Mouse (Mus musculus) midbrain, embryonic 14.5 days (tissue): Measurements from ENCODE around the gene Cytip. TPM values are rescaled to one million over a fixed set of nuclear protein-coding genes. Genes with fewer than 3 reads are reported as not detected.

Source experiments
- ATAC-seq: fragments of 200-750 bp; cut with Nextera tagmentation; 2 replicates; pipeline ENCODE4 v1.8.0; 2017; ENCODE audit warnings: moderate number of reproducible peaks, moderate library complexity; ENCODE audit not compliant: low FRiP score, low TSS enrichment
- DNase-seq: peaks from one replicate; pipeline ENCODE4 v3.0.0-alpha.2; 2015
- H3K27ac ChIP-seq: fragments of 300-500 bp; sonication (generic); replicated peaks from 2 replicates; pipeline ENCODE4 v1.5.1; 2014; ENCODE audit warnings: mild to moderate bottlenecking, low read depth, low read length, moderate library complexity
- H3K27me3 ChIP-seq: fragments of 300-500 bp; sonication (generic); 2 replicates; pipeline ENCODE4 v1.6.1; 2014; ENCODE audit warnings: low read length, control low read depth, mixed read lengths; ENCODE audit not compliant: control insufficient read depth, insufficient read depth
- H3K36me3 ChIP-seq: fragments of 300-500 bp; sonication (generic); 2 replicates; pipeline ENCODE4 v1.6.1; 2014; ENCODE audit warnings: low read length, control low read depth; ENCODE audit not compliant: control insufficient read depth, insufficient read depth
- H3K4me1 ChIP-seq: fragments of 300-500 bp; sonication (generic); 2 replicates; pipeline ENCODE4 v1.6.1; 2014; ENCODE audit warnings: mild to moderate bottlenecking, antibody characterized with exemption, low read length, control low read depth; ENCODE audit not compliant: control insufficient read depth, insufficient read depth
- H3K4me2 ChIP-seq: fragments of 300-500 bp; sonication (generic); 2 replicates; pipeline ENCODE4 v1.6.1; 2014; ENCODE audit warnings: mild to moderate bottlenecking, low read length, moderate library complexity
- H3K4me3 ChIP-seq: fragments of 300-500 bp; sonication (generic); replicated peaks from 2 replicates; pipeline ENCODE4 v1.5.1; 2014; ENCODE audit warnings: low read depth, low read length
- H3K9ac ChIP-seq: fragments of 300-500 bp; sonication (generic); replicated peaks from 2 replicates; pipeline ENCODE4 v1.6.1; 2014; ENCODE audit warnings: mild to moderate bottlenecking, low read length, moderate library complexity
- H3K9me3 ChIP-seq: fragments of 300-500 bp; sonication (generic); 2 replicates; pipeline ENCODE4 v1.6.1; 2016; ENCODE audit warnings: low read length, control low read depth, mixed read lengths; ENCODE audit not compliant: control insufficient read depth
- WGBS: fragments of 180-500 bp; shearing (Covaris S2); extraction: QIAGEN DNeasy Blood & Tissue Kit; methylation state at CpG from one replicate; pipeline ENCODE4 v1.1.7; 2014; 5-methylcytosine and 5-hydroxymethylcytosine counted together
- polyA plus RNA-seq: library from polyadenylated mRNA; unstranded; fragments of >200 nt; fragmentation: Nextera tagmentation; extraction: Ambion mirVana; gene quantifications from 2 replicates; pipeline ENCODE4 v1.2.1, GENCODE M21; 2014

The Cytip gene
- polyA plus RNA-seq, 1 experiment from 2014 or later: 0.38 TPM

DNA sequence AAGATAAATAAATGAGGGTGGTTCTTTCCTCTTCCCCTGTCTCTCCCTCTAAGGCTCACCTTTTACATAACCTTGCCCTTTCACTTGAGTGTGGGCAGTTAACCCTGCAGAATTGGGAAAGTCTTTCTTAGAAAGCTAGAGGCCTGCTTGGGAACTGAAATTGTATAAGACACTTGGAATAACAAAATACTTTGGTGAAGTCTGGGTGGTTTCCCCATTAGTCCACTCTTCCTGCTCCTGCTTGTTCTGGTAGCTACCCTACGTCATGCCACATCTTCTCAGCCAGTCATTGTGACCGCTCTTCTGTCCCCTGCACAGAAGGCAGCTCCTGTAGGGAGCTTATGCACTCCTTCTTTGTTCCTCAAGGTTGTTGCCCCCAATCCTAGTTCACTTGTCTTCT lies 26.2 kb downstream of the Cytip start:
- no peak for ATAC-seq
- WGBS: 80% methylated on average over 2 of the region's 2 CpGs
- H3K9ac ChIP-seq: no peak overlapping the region
- H3K4me2 ChIP-seq: no peak overlapping the region
- H3K27me3 ChIP-seq: no peaks in the 10 kb centered on the region
- no peaks in the 10 kb centered on the region; the same call in 1 of the 2 replicates for H3K4me1 ChIP-seq
- no peak overlapping the region for H3K27ac ChIP-seq
- no peak overlapping the region for H3K4me3 ChIP-seq
- no peaks in the 10 kb centered on the region for H3K9me3 ChIP-seq
- H3K36me3 ChIP-seq: no peaks in the 10 kb centered on the region
- no peak for DNase-seq

DNA sequence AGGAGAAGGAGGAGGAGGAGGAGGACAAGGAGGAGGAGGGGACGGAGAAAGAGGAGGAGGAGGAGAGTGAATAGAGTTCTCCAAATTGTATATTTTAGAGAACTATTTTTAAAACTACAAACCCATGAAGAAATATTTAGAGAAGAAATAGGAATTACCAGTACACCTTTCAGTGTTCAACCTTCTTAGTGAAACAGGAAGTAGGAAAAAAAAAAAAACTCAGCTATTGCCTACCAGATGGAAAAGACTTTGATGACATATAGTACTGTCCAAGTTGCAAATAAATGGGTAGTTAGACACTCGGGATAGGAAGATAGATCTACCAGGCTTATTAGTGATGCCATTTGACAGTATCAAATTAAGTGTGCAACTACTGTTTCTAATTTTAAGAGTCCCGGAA lies 27.7 kb downstream of the Cytip start:
- ATAC-seq: no peak
- no peak overlapping the region for H3K4me3 ChIP-seq

DNA sequence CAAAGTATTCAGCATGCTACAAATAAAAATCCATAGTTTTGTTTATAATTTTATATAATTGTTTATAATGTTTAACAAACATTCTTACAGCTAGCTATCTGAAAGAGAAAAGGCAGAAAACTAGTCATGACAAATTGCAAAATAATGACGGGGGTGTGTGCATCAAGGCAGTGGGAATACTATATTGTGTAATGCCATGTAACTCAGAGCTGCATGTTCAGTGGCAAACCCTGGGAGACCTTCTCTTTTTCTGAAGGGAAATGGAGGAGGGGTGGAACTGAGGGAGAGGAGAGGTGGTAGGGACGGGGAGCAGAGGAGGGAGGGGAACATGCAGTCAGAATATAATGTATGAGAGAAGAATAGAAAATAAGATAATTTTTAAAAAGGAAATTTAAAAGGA lies 28.6 kb downstream of the Cytip start:
- Histone ChIP-seq H3K9me3 (no peaks in the 10 kb centered on the region), H3K27ac (no peak overlapping the region), H3K4me3 (no peak overlapping the region), H3K36me3 (no peaks in the 10 kb centered on the region), H3K4me1 (no peaks in the 10 kb centered on the region), H3K4me2 (no peak overlapping the region), H3K27me3 (no peaks in the 10 kb centered on the region), H3K9ac (no peak overlapping the region)
- 65% methylated on average over 2 of the region's 2 CpGs for WGBS
- ATAC-seq: no peak
- DNase-seq: no peak

More for the DNA sequence above, 27.7 kb downstream of the Cytip start:
- H3K4me1 ChIP-seq: no peaks in the 10 kb centered on the region
- no peak overlapping the region for H3K27ac ChIP-seq
- no peaks in the 10 kb centered on the region for H3K9me3 ChIP-seq
- no peaks in the 10 kb centered on the region for H3K36me3 ChIP-seq
- H3K9ac ChIP-seq: no peak overlapping the region
- WGBS: 89% methylated on average over 3 of the region's 3 CpGs
- H3K27me3 ChIP-seq: no peaks in the 10 kb centered on the region
- no peak for DNase-seq
- no peak overlapping the region for H3K4me2 ChIP-seq

DNA sequence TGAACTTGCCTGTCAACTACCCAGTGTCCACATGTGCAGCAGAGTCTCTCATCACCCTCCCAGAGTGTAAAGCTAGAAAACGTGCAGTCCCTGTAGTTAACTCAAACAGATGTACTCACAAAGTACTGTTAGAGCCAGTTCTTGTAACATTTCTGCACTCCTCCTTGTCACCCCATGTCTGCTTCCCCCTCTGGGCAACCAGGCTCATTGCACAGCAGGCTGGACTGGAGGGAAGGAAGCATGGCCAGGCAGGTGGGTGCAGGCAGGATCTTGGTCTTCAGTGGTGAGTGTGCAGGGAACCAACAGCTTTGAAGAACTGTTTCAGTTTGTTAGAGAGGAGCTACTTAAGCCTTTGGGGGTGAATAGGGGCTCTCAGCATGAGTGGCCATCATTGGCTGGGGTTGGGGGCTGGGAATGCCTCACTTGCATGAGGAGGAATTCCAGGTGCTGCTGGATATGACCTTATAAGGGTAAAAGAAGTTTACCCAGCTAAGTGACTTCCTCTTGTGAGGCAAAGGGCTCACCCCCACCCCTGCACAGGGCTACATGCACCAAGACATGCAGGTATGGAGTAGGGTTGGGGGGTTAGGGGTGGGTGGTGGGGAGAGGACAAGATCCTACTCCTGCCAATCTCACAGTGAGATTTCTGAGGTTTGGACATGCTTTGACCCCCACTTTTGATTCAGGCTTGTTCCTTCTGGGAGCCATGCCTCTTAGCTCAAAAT lies 31.7 kb downstream of the Cytip start:
- WGBS: 75% methylated on average over 1 of the region's 1 CpGs
- no peak overlapping the region for H3K4me3 ChIP-seq
- ATAC-seq: no peak
- H3K9ac ChIP-seq: no peak overlapping the region
- H3K27ac ChIP-seq: no peak overlapping the region
- no peaks in the 10 kb centered on the region for H3K9me3 ChIP-seq
- no peaks in the 10 kb centered on the region for H3K4me1 ChIP-seq
- no peak overlapping the region for H3K4me2 ChIP-seq
- no peaks in the 10 kb centered on the region for H3K27me3 ChIP-seq
- H3K36me3 ChIP-seq: no peaks in the 10 kb centered on the region
- no peak for DNase-seq

GRCm38 (mm10) chr2:58161813-58162212 lies 33.5 kb downstream of the Cytip start:
- Histone ChIP-seq H3K27ac (no peak overlapping the region), H3K27me3 (no peaks in the 10 kb centered on the region), H3K4me1 (no peaks in the 10 kb centered on the region), H3K9ac (no peak overlapping the region), H3K4me2 (no peak overlapping the region), H3K9me3 (no peaks in the 10 kb centered on the region), H3K36me3 (no peaks in the 10 kb centered on the region), H3K4me3 (no peak overlapping the region)
- ATAC-seq (no peak), DNase-seq (no peak)
- 84% methylated on average over 4 of the region's 4 CpGs for WGBS

GRCm38 (mm10) chr2:58160541-58161307 lies 34.6 kb downstream of the Cytip start:
- Histone ChIP-seq H3K4me2 (no peak overlapping the region), H3K4me1 (no peaks in the 10 kb centered on the region), H3K4me3 (no peak overlapping the region), H3K9me3 (no peaks in the 10 kb centered on the region), H3K36me3 (no peaks in the 10 kb centered on the region), H3K27ac (no peak overlapping the region), H3K9ac (no peak overlapping the region), H3K27me3 (no peaks in the 10 kb centered on the region)
- ATAC-seq (no peak), DNase-seq (no peak)
- 84% methylated on average over 21 of the region's 21 CpGs for WGBS

GRCm38 (mm10) chr2:58159880-58160279 lies 35.5 kb downstream of the Cytip start:
- Histone ChIP-seq H3K9me3 (no peaks in the 10 kb centered on the region), H3K36me3 (no peaks in the 10 kb centered on the region), H3K4me2 (no peak overlapping the region), H3K27me3 (no peaks in the 10 kb centered on the region), H3K27ac (no peak overlapping the region), H3K4me3 (no peak overlapping the region), H3K4me1 (no peaks in the 10 kb centered on the region), H3K9ac (no peak overlapping the region)
- whole genome bisulfite sequencing: 95% methylated on average over 13 of the region's 13 CpGs
- DNase-seq (no peak), ATAC-seq (no peak)

DNA sequence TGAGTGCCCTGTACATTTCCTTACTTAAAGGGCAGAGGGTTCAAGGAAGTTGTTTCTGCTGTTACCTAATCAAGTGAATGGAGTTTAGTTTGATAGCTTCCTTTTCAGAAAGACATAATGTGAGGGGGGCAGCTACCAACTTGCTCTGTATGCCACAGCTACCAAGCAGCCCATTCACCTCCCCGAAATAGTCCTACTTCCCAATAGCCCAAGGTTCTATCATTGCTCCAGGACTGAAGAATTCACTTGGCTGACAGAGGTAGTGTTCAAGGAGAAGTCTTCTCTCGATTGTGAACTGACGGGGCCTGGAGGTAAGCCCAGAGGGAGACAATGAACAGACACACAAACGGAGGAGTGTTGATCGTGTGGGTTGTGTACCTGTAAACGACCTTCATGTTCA lies 36.2 kb downstream of the Cytip start:
- Histone ChIP-seq H3K27me3 (no peaks in the 10 kb centered on the region), H3K36me3 (no peaks in the 10 kb centered on the region), H3K9me3 (no peaks in the 10 kb centered on the region), H3K9ac (no peak overlapping the region), H3K27ac (no peak overlapping the region), H3K4me3 (no peak overlapping the region), H3K4me2 (no peak overlapping the region), H3K4me1 (no peaks in the 10 kb centered on the region)
- 92% methylated on average over 6 of the region's 6 CpGs for WGBS
- ATAC-seq (no peak), DNase-seq (no peak)

DNA sequence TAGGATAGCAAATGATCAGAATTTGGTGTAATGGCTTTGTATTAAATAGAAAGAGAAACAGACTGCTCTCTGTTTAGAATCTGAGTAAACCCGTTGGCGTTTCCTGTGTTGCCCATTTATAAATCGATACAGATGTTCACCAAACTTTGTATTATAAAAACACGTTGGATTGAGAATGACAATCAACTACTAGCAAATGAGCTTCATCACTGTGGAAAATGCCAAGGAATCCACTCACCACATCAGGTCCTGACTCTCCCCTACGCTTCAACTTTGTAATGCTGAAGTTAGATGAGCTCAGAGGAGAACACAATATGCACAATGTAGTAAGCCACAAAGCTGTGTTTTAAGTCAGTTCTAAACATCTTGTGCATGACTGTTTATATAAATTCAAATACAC lies 36.8 kb downstream of the Cytip start:
- ATAC-seq: no peak
- Histone ChIP-seq H3K27me3 (no peaks in the 10 kb centered on the region), H3K4me1 (no peaks in the 10 kb centered on the region), H3K27ac (no peak overlapping the region), H3K9me3 (no peaks in the 10 kb centered on the region), H3K36me3 (no peaks in the 10 kb centered on the region), H3K9ac (no peak overlapping the region), H3K4me3 (no peak overlapping the region), H3K4me2 (no peak overlapping the region)
- WGBS: 95% methylated on average over 5 of the region's 5 CpGs
- no peak for DNase-seq
